Mouse (Mus musculus): ENCODE data around the gene Wbp2nl.
"Not testable (repeated sequence)": the region's sequence is repeated elsewhere in the genome, so short reads cannot be mapped to it uniquely, and the experiment has no call there.

The Wbp2nl gene

DNA sequence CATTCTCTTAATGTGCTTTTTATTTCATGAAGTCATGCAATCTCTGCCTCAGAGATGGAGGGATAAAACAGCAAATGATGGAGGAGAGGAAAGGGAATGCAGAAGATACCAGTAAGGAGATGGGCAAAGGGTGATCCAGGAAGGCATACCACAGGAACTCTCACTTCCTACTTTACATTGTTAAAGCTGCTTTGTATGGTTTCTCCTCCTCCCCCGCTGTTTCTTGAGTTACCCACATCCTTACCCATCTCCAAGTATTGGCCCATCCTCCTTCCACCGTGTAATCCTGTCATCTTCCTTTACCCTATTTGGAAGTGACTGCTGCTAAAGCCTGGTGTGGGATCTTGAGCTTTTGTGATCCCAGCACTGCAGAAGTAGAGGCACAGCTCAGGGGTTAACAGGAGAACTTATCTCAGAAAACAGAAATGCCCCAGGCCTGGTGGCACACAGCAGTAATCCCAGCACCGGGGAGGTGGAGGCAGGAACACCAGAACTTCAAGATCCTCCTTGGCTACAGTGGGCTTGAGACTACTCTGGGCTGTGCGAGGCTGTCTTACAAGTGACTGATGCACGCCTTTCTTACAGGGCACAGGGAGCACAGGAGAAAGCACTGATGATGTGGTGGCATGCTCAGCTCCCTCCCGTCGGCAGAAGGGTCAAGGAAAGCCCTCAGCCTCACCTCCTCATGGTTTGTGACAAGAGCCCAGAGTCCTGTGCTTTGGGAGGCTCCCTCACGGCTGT is 49.7 kb downstream of the Wbp2nl start:
- DNase-seq (ENCODE audit: low spot score) = no peak

- DNase-seq (ENCODE audit: low spot score) = no peak
Observed at GRCm38 (mm10) chr15:82348999-82349341, 50.2 kb downstream of the Wbp2nl start.

DNA sequence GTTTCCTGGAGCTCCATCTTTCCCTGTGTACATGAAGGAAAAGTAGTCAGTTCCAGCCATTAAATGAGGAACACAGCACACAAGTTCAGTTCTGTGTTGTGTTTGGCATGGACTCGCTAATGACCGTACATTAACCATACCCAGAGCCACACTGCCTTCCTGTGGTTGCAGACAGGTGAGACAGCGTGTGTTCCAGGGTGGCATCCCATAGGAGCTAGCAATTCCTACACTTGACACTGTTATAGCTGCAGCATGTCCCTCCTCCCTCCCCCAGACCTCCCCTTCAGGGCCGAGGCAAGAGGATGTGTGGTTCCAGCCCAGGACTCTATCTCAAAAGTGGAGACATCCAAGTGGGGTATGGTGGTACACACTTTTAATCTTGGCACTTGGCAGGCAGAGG is 51.6 kb downstream of the Wbp2nl start:
- no peak for DNase-seq (ENCODE audit: low spot score)

DNA sequence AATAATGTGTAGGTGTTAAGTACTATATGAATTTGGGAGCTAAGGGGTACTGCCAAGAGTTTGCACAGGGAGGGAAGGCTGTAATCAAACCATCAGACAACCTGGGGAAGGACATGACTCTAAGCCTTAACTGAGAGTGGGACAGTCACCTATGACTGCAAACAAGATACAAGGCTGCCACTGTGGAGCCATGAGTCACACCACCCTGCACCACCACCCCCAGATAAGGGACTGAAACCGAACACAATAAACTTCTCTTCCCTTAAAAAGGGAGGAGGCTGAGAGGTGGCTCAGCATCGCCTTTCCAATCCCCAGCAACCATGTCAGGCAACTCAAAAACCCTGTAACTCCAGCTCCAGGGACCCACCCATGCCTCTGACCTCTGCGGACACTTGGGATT is 52.7 kb downstream of the Wbp2nl start:
- no peak for DNase-seq (ENCODE audit: low spot score)

DNA sequence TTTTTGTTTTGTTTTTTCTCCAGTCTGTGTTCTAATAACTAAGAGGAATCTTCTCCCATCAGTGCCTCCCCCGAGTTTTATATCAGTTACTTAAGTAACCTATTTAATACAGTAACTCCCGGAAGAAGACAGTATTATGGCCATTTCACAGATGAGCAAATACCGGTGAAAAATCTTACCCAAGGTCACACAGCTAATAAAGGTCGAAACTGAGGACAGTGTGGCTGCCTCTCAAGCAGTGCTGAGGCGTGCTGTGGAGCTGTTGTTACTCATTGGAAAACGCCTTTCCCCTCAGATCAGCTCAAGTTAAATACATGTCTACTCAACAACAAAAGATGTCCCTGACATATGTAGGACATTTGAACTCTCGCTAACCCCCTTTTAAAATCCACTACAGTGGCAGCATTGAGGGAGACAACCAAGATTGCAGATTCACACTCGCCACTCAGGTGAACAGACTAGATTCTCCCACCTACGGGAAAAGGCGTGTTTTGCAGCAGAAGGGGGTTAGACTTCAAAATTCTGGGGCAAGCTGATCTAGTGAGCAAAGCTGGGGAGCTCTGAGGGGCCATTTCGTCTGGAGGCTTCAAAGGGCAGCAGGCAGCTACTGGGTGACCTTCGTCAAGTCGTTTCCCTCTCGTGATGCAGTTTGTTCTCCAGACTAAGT is 54.5 kb downstream of the Wbp2nl start:
- no peak for DNase-seq (ENCODE audit: low spot score)

DNA sequence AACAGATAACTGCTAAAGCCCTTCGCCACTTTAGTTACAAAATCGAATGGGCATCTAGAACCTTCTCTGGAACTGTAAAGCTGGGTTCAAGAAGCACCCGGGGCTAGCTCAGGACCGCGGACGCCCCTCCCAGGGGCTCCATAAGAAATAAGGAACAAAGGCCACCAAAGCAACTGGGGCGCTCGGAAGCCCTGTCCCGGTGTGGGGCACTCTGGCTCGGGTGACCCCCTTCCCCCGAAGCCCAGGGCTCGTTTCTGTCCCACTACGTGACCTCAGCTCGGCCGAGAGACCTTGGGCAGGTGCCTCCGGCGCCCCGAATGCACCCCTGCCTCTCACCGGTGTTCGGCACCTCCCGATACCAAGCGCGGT is 55.0 kb downstream of the Wbp2nl start:
- DNase-seq (ENCODE audit: low spot score) = peak; percentile 33

- peak; percentile 98 for DNase-seq (ENCODE audit: low spot score)
Observed at GRCm38 (mm10) chr15:82354126-82354945, 55.6 kb downstream of the Wbp2nl start, which contains the start of gene Ndufa6. Gene Ndufa6 (minus strand): TSS chr15:82354322.

GRCm38 (mm10) chr15:82358431-82359260 is 59.9 kb downstream of the Wbp2nl start:
- peak; percentile 66 for DNase-seq (ENCODE audit: low spot score)

GRCm38 (mm10) chr15:82361459-82362018 is 62.8 kb downstream of the Wbp2nl start:
- no peak for DNase-seq (ENCODE audit: low spot score)

DNA sequence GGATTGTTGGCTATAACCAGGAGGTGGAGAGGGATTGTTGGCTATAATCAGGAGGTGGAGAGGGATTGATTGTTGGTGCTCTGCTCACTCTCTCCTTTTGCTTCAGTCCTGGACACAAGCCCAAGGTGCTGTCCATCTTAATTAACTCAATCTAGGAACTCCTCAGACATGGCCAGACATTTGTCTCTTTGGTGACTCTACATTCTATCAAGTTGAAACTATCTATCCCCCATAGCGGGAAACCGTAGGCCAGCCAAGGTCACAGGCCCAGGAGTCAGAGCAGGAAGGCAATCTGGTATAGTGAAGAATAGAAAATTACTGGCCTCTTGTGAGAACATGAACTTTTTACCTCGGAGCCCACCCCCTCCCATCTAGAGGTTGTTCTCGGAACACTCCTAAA is 63.5 kb downstream of the Wbp2nl start:
- DNase-seq (ENCODE audit: low spot score) = no peak

DNA sequence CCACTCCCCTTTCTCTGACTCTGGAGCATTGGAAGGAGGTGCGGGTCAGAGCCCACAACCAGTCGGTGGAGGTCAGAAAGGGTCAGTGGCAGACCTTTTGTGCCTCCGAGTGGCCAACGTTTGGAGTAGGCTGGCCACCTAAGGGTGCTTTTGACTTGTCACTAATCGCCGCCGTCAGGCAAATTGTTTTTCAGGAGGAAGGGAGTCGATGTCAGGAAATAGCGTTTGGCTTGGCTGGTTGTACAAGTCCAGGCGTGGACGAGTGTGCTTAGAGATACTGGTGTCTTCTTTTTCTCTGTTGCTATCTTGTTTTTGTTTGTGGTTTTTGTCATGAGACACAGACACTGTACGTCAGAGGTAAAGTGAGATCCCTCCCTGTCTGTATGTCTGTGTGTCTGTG is 65.0 kb downstream of the Wbp2nl start:
- not testable (repeated sequence) for DNase-seq (ENCODE audit: low spot score)

Data from adipocyte (in vitro differentiated cells).